Mouse (Mus musculus) brain, embryonic 14.5 days (tissue): ENCODE results near the gene Osgep.
"Not testable (repeated sequence)": the region's sequence is repeated elsewhere in the genome, so short reads cannot be mapped to it uniquely, and the experiment has no call there.

Source experiments
- CTCF ChIP-seq: fragments of 200-500 bp; IDR thresholded peaks from 2 replicates; pipeline ENCODE4 v1.5.1; 2012; ENCODE audit warnings: inconsistent platforms, mild to moderate bottlenecking, moderate library complexity, borderline replicate concordance; ENCODE audit not compliant: insufficient read depth, insufficient read length; ENCODE audit errors: extremely low read depth
- POLR2A ChIP-seq: fragments of 200-500 bp; IDR thresholded peaks from 2 replicates; pipeline ENCODE4 v1.6.1; 2012; ENCODE audit warnings: mild to moderate bottlenecking, inconsistent platforms, borderline replicate concordance; ENCODE audit not compliant: poor library complexity, insufficient read depth, insufficient read length, severe bottlenecking; ENCODE audit errors: extremely low read depth

- not testable (repeated sequence) for TF ChIP-seq CTCF, POLR2A
Measured at GRCm38 (mm10) chr14:50945526-50945925, 20.8 kb upstream of the Osgep start.
